Mouse (Mus musculus): Measurements from ENCODE around the gene Psat1. TPM values are rescaled to one million over a fixed set of nuclear protein-coding genes. Genes with fewer than 3 reads are reported as not detected.

The Psat1 gene
- polyA plus RNA-seq, 1 experiment from 2014 or later = 125 TPM

GRCm38 (mm10) chr19:15868865-15869698, 78.1 kb downstream of the Psat1 start:
- CTCF ChIA-PET = interaction anchor here (0.9 to 5.5 kb wide), 4 partner anchors 12 to 96 kb away, joined by 3 to 59 read pairs (median 4); no protein-coding TSS in a partner anchor
- in situ Hi-C loops (cut with MboI; ENCODE audit: low pct_unique_long_range_greater_than_20kb) = loop anchor here (5.0 to 25.0 kb wide), 2 partner anchors 93 to 1882 kb away; no protein-coding TSS in a partner anchor
- peak; percentile 56 for TF ChIP-seq CTCF (IDR thresholded peaks at IDR 0.05)
- DNase-seq (ENCODE audit: low read depth, low spot score) (no peak), ATAC-seq (no peak)
- POLR2A ChIA-PET = interaction anchor here (0.6 to 0.7 kb wide), 2 partner anchors 58 to 59 kb away, joined by 3 read pairs; no protein-coding TSS in a partner anchor
- H3K27me3 ChIP-seq = peaks cover 2% of the 10 kb centered on the region

GRCm38 (mm10) chr19:15866851-15867250, 80.3 kb downstream of the Psat1 start:
- DNase-seq (ENCODE audit: low read depth, low spot score) (peak; percentile 17), ATAC-seq (peak; percentile 64)
- peaks cover 14% of the 10 kb centered on the region for H3K27me3 ChIP-seq
- TF ChIP-seq CTCF (IDR thresholded peaks at IDR 0.05) = peak; percentile 86
- ChIA-PET POLR2A (interaction anchor here (0.5 kb wide), 1 partner anchor 55 kb away, joined by 3 read pairs; no protein-coding TSS in a partner anchor), CTCF (interaction anchor here (0.6 to 5.5 kb wide), 17 partner anchors 11 to 118 kb away, joined by 3 to 59 read pairs (median 4); partner anchors contain the start of gene Cep78)
- in situ Hi-C loops (cut with MboI; ENCODE audit: low pct_unique_long_range_greater_than_20kb) = loop anchor here (5.0 to 25.0 kb wide), 2 partner anchors 95 to 1880 kb away; no protein-coding TSS in a partner anchor

GRCm38 (mm10) chr19:15866126-15866525, 81.0 kb downstream of the Psat1 start:
- ATAC-seq = no peak
- in situ Hi-C loops (cut with MboI; ENCODE audit: low pct_unique_long_range_greater_than_20kb) = loop anchor here (5.0 to 25.0 kb wide), 2 partner anchors 96 to 1879 kb away; no protein-coding TSS in a partner anchor

GRCm38 (mm10) chr19:15865431-15865830, 81.7 kb downstream of the Psat1 start:
- TF ChIP-seq CTCF (IDR thresholded peaks at IDR 0.05) = no peak
- ChIA-PET POLR2A (no interaction called here), CTCF (interaction anchor here (5.5 kb wide), 1 partner anchor 99 kb away, joined by 59 read pairs; no protein-coding TSS in a partner anchor)
- DNase-seq (ENCODE audit: low read depth, low spot score) (no peak), ATAC-seq (no peak)
- peaks cover 14% of the 10 kb centered on the region for H3K27me3 ChIP-seq
- in situ Hi-C loops (cut with MboI; ENCODE audit: low pct_unique_long_range_greater_than_20kb) = loop anchor here (5.0 to 25.0 kb wide), 2 partner anchors 97 to 1878 kb away; no protein-coding TSS in a partner anchor

More at GRCm38 (mm10) chr19:15866126-15866525, 81.0 kb downstream of the Psat1 start:
- DNase-seq (ENCODE audit: low read depth, low spot score) = no peak
- no peak for TF ChIP-seq CTCF (IDR thresholded peaks at IDR 0.05)
- ChIA-PET POLR2A (no interaction called here), CTCF (interaction anchor here (1.8 to 5.5 kb wide), 4 partner anchors 10 to 116 kb away, joined by 9 to 59 read pairs (median 15); no protein-coding TSS in a partner anchor)
- peaks cover 14% of the 10 kb centered on the region for H3K27me3 ChIP-seq

GRCm38 (mm10) chr19:15864129-15864528, 83.0 kb downstream of the Psat1 start:
- ATAC-seq (no peak), DNase-seq (ENCODE audit: low read depth, low spot score) (no peak)
- in situ Hi-C loops (cut with MboI; ENCODE audit: low pct_unique_long_range_greater_than_20kb) = loop anchor here (25.0 kb wide), 1 partner anchor 1877 kb away; no protein-coding TSS in a partner anchor
- TF ChIP-seq CTCF (IDR thresholded peaks at IDR 0.05) = no peak
- CTCF ChIA-PET = interaction anchor here (3.4 kb wide), 1 partner anchor 101 kb away, joined by 11 read pairs; no protein-coding TSS in a partner anchor
- POLR2A ChIA-PET = no interaction called here
- peaks cover 14% of the 10 kb centered on the region for H3K27me3 ChIP-seq

- ATAC-seq (no peak), DNase-seq (ENCODE audit: low read depth, low spot score) (no peak)
- POLR2A ChIA-PET = no interaction called here
- in situ Hi-C loops (cut with MboI; ENCODE audit: low pct_unique_long_range_greater_than_20kb) = loop anchor here (25.0 kb wide), 1 partner anchor 1868 kb away; no protein-coding TSS in a partner anchor
- peaks cover 25% of the 10 kb centered on the region for H3K27me3 ChIP-seq
- CTCF ChIA-PET = interaction anchor here (2.2 kb wide), 1 partner anchor 11 kb away, joined by 9 read pairs; no protein-coding TSS in a partner anchor
- TF ChIP-seq CTCF (IDR thresholded peaks at IDR 0.05) = no peak
Measured at GRCm38 (mm10) chr19:15855379-15855778, 91.8 kb downstream of the Psat1 start.

Other genes with a start within 250 kb of the Psat1 start
- gene Cep78, start 37.7 kb upstream of the Psat1 start, polyA plus RNA-seq (2021) = 13.7 TPM
- gene Gnaq, start 185.5 kb upstream of the Psat1 start, polyA plus RNA-seq (2021) = 76.6 TPM

All from Patski (cell line).